Mouse (Mus musculus): ENCODE measurements around the gene Ipcef1. TPM values are rescaled to one million over a fixed set of nuclear protein-coding genes. Genes with fewer than 3 reads are reported as not detected.
A peak's percentile ranks its signal among the peaks of the same experiment; 100 is the strongest.

Ipcef1 gene
- polyA plus RNA-seq, 1 experiment from 2014 or later: 1.1 TPM

DNA sequence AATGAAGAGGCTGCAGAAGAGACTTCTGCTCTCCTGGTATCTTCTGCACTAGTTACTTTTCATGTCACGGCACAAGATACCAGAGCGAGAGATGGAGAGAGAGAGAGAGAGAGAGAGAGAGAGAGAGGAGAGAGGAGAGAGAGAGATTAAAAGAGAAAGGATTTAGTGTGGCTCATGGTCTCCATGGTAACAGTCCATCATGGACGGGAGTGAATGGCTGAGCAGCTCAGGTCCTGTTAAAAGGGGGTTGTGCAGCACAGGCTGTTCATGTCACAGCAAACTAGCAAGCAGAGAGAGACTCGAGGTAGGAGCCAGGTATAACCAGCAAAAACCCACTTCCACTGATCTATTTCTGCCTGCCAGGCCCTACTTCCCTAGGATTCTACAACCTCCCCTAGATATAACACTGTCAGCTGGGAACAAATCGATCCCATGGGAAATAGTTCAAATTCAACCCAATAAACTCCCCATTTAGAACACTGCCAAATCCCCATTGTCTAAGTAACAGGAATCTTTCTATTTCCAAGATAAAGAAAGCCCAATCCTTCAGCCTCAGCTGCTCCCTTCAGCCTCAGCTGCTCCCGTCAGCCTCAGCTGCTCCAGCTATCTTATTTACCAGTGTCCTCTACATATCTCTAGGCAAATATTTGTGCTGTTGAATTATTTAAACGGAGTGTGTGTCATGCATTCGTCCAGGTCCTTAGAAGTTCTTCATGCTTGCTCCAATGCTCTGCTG, 18.0 kb upstream of the Ipcef1 start:
- Histone ChIP-seq H3K27ac (replicated peaks; ENCODE audit: low read depth, low read length) (no peak overlapping the region), H3K4me2 (ENCODE audit: low read length) (no peak overlapping the region), H3K27me3 (ENCODE audit: control insufficient read depth, insufficient read depth, low read length) (no peaks in the 10 kb centered on the region), H3K4me3 (replicated peaks; ENCODE audit: low read depth, low read length) (no peak overlapping the region), H3K36me3 (ENCODE audit: control insufficient read depth, insufficient read depth, low read length) (no peaks in the 10 kb centered on the region), H3K9ac (replicated peaks; ENCODE audit: low read length) (no peak overlapping the region), H3K9me3 (ENCODE audit: control insufficient read depth, low read length) (no peaks in the 10 kb centered on the region), H3K4me1 (ENCODE audit: control insufficient read depth, insufficient read depth, low read length) (no peaks in the 10 kb centered on the region)
- DNase-seq (peak; percentile 59), ATAC-seq (ENCODE audit: low FRiP score, low TSS enrichment) (peak; percentile 70)
- 35% methylated on average over 8 of the region's 8 CpGs for WGBS

DNA sequence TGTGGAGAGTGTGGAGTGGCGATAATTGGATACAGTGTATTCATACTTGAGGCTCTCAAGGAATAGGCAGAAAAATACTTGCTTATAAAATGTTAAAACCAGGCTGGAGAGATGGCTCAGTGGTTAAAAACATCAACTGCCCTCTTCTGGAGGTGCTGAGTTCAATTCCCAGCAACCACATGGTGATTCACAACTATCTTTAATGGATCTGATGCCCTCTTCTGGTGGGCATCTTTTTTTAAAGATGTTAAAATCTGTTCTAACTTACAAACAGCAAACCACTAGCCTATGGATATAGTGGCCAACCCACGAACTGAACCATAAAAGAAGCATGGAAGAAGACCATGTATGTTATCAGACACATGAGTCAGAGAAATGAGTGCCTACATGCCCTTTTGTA, 16.8 kb upstream of the Ipcef1 start:
- ATAC-seq (ENCODE audit: low FRiP score, low TSS enrichment): no peak
- H3K36me3 ChIP-seq (ENCODE audit: control insufficient read depth, insufficient read depth, low read length): no peaks in the 10 kb centered on the region
- H3K4me2 ChIP-seq (ENCODE audit: low read length): no peak overlapping the region
- H3K4me3 ChIP-seq (replicated peaks; ENCODE audit: low read depth, low read length): no peak overlapping the region
- no peak overlapping the region for H3K27ac ChIP-seq (replicated peaks; ENCODE audit: low read depth, low read length)
- 94% methylated on average over 2 of the region's 2 CpGs for WGBS
- no peaks in the 10 kb centered on the region for H3K27me3 ChIP-seq (ENCODE audit: control insufficient read depth, insufficient read depth, low read length)
- no peaks in the 10 kb centered on the region for H3K4me1 ChIP-seq (ENCODE audit: control insufficient read depth, insufficient read depth, low read length)
- H3K9ac ChIP-seq (replicated peaks; ENCODE audit: low read length): no peak overlapping the region
- H3K9me3 ChIP-seq (ENCODE audit: control insufficient read depth, low read length): no peaks in the 10 kb centered on the region
- no peak for DNase-seq

GRCm38 (mm10) chr10:7068608-7069007, 16.3 kb upstream of the Ipcef1 start:
- WGBS: 76% methylated on average over 12 of the region's 12 CpGs

DNA sequence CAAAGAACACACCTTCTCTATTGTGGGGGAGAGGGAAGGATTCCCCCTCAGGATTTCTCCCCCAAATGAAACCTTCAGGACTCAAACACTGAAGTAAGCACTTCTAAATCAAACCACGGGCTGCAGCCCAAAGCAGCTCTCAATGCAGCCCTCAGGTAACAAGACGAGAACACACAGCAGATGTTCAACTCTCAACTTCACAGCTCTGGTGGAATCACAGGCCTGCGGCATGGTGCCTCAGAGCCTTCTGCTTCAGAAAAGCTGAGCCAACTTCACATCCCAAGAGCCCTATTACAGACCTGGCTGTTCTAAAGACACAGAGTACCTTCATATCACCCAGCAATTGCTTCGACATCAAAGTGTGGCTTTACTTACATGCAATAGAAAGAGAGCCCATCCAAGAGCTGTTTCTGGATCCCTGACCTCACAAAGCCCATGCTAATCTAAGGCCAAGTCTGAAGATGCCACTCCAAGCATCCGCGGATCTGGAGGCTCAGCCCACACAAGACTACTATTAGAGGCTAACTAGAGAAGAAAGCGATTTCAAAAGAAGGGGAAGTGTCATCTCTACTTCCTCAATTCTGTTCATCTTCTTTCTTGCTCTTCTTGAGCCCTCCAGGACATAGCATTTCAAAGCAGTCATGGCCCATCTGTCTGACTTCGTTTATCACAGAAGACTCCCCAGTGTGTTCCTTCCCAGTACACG, 11.6 kb upstream of the Ipcef1 start:
- no peak for ATAC-seq (ENCODE audit: low FRiP score, low TSS enrichment)
- Histone ChIP-seq H3K4me1 (ENCODE audit: control insufficient read depth, insufficient read depth, low read length) (no peaks in the 10 kb centered on the region), H3K9ac (replicated peaks; ENCODE audit: low read length) (no peak overlapping the region), H3K4me2 (ENCODE audit: low read length) (no peak overlapping the region), H3K27me3 (ENCODE audit: control insufficient read depth, insufficient read depth, low read length) (no peaks in the 10 kb centered on the region), H3K4me3 (replicated peaks; ENCODE audit: low read depth, low read length) (no peak overlapping the region), H3K9me3 (ENCODE audit: control insufficient read depth, low read length) (no peaks in the 10 kb centered on the region), H3K27ac (replicated peaks; ENCODE audit: low read depth, low read length) (no peak overlapping the region), H3K36me3 (ENCODE audit: control insufficient read depth, insufficient read depth, low read length) (no peaks in the 10 kb centered on the region)
- no peak for DNase-seq
- 88% methylated on average over 9 of the region's 9 CpGs for WGBS

More at GRCm38 (mm10) chr10:7068608-7069007, 16.3 kb upstream of the Ipcef1 start:
- Histone ChIP-seq H3K27ac (replicated peaks; ENCODE audit: low read depth, low read length) (no peak overlapping the region), H3K4me1 (ENCODE audit: control insufficient read depth, insufficient read depth, low read length) (no peaks in the 10 kb centered on the region), H3K4me3 (replicated peaks; ENCODE audit: low read depth, low read length) (no peak overlapping the region), H3K9me3 (ENCODE audit: control insufficient read depth, low read length) (no peaks in the 10 kb centered on the region), H3K36me3 (ENCODE audit: control insufficient read depth, insufficient read depth, low read length) (no peaks in the 10 kb centered on the region), H3K4me2 (ENCODE audit: low read length) (no peak overlapping the region), H3K27me3 (ENCODE audit: control insufficient read depth, insufficient read depth, low read length) (no peaks in the 10 kb centered on the region), H3K9ac (replicated peaks; ENCODE audit: low read length) (no peak overlapping the region)
- DNase-seq (no peak), ATAC-seq (ENCODE audit: low FRiP score, low TSS enrichment) (no peak)

- DNase-seq: no peak
Observed at GRCm38 (mm10) chr10:7062993-7063392, 10.7 kb upstream of the Ipcef1 start.

GRCm38 (mm10) chr10:7060326-7060725, 8.0 kb upstream of the Ipcef1 start:
- H3K4me1 ChIP-seq (ENCODE audit: control insufficient read depth, insufficient read depth, low read length): no peaks in the 10 kb centered on the region
- no peak overlapping the region for H3K9ac ChIP-seq (replicated peaks; ENCODE audit: low read length)
- H3K27ac ChIP-seq (replicated peaks; ENCODE audit: low read depth, low read length): no peak overlapping the region
- no peaks in the 10 kb centered on the region for H3K36me3 ChIP-seq (ENCODE audit: control insufficient read depth, insufficient read depth, low read length)
- ATAC-seq (ENCODE audit: low FRiP score, low TSS enrichment) (no peak), DNase-seq (no peak)
- no peaks in the 10 kb centered on the region for H3K27me3 ChIP-seq (ENCODE audit: control insufficient read depth, insufficient read depth, low read length)
- H3K4me3 ChIP-seq (replicated peaks; ENCODE audit: low read depth, low read length): no peak overlapping the region
- no peaks in the 10 kb centered on the region for H3K9me3 ChIP-seq (ENCODE audit: control insufficient read depth, low read length)
- H3K4me2 ChIP-seq (ENCODE audit: low read length): no peak overlapping the region
- WGBS: 59% methylated on average over 5 of the region's 5 CpGs

More at GRCm38 (mm10) chr10:7062993-7063392, 10.7 kb upstream of the Ipcef1 start:
- no peak overlapping the region for H3K4me3 ChIP-seq (replicated peaks; ENCODE audit: low read depth, low read length)
- no peak overlapping the region for H3K27ac ChIP-seq (replicated peaks; ENCODE audit: low read depth, low read length)
- no peaks in the 10 kb centered on the region for H3K27me3 ChIP-seq (ENCODE audit: control insufficient read depth, insufficient read depth, low read length)
- WGBS: 93% methylated on average over 7 of the region's 7 CpGs
- H3K9me3 ChIP-seq (ENCODE audit: control insufficient read depth, low read length): no peaks in the 10 kb centered on the region
- H3K9ac ChIP-seq (replicated peaks; ENCODE audit: low read length): no peak overlapping the region
- no peak for ATAC-seq (ENCODE audit: low FRiP score, low TSS enrichment)
- H3K36me3 ChIP-seq (ENCODE audit: control insufficient read depth, insufficient read depth, low read length): no peaks in the 10 kb centered on the region
- H3K4me2 ChIP-seq (ENCODE audit: low read length): no peak overlapping the region
- no peaks in the 10 kb centered on the region for H3K4me1 ChIP-seq (ENCODE audit: control insufficient read depth, insufficient read depth, low read length)

- H3K4me3 ChIP-seq (replicated peaks; ENCODE audit: low read depth, low read length): no peak overlapping the region
- H3K4me2 ChIP-seq (ENCODE audit: low read length): no peak overlapping the region
- no peak overlapping the region for H3K9ac ChIP-seq (replicated peaks; ENCODE audit: low read length)
- peaks cover 5% of the 10 kb centered on the region; the same call in 1 of the 2 replicates for H3K4me1 ChIP-seq (ENCODE audit: control insufficient read depth, insufficient read depth, low read length)
- H3K9me3 ChIP-seq (ENCODE audit: control insufficient read depth, low read length): no peaks in the 10 kb centered on the region
- DNase-seq (no peak), ATAC-seq (ENCODE audit: low FRiP score, low TSS enrichment) (no peak)
- H3K27ac ChIP-seq (replicated peaks; ENCODE audit: low read depth, low read length): no peak overlapping the region
- no peaks in the 10 kb centered on the region for H3K36me3 ChIP-seq (ENCODE audit: control insufficient read depth, insufficient read depth, low read length)
- H3K27me3 ChIP-seq (ENCODE audit: control insufficient read depth, insufficient read depth, low read length): no peaks in the 10 kb centered on the region
- WGBS: 89% methylated on average over 1 of the region's 1 CpGs
Observed at GRCm38 (mm10) chr10:7057546-7057945, 5.3 kb upstream of the Ipcef1 start.

- Histone ChIP-seq H3K27me3 (ENCODE audit: control insufficient read depth, insufficient read depth, low read length) (no peaks in the 10 kb centered on the region), H3K9me3 (ENCODE audit: control insufficient read depth, low read length) (no peaks in the 10 kb centered on the region), H3K4me2 (ENCODE audit: low read length) (no peak overlapping the region), H3K36me3 (ENCODE audit: control insufficient read depth, insufficient read depth, low read length) (no peaks in the 10 kb centered on the region), H3K27ac (replicated peaks; ENCODE audit: low read depth, low read length) (no peak overlapping the region), H3K4me1 (ENCODE audit: control insufficient read depth, insufficient read depth, low read length) (peaks cover 10% of the 10 kb centered on the region; the same call in 1 of the 2 replicates), H3K4me3 (replicated peaks; ENCODE audit: low read depth, low read length) (no peak overlapping the region), H3K9ac (replicated peaks; ENCODE audit: low read length) (no peak overlapping the region)
- WGBS: 76% methylated on average over 6 of the region's 6 CpGs
- ATAC-seq (ENCODE audit: low FRiP score, low TSS enrichment) (no peak), DNase-seq (no peak)
Observed at GRCm38 (mm10) chr10:7054560-7055205, 2.4 kb upstream of the Ipcef1 start.

Data from midbrain, embryonic 14.5 days (tissue).